Mouse (Mus musculus) MEL (cell line): ENCODE results near the gene Itgb2l.

Experiments
- CTCF ChIP-seq, 3 experiments: IDR thresholded peaks in 2 of 3; conservative IDR thresholded peaks in 1 of 3; 2 replicates each; pipeline ENCODE4 v1.5.1; 2011 to 2012; ENCODE audit warnings: low read length in 3 of 3, low read depth in 2 of 3, mild to moderate bottlenecking in 2 of 3, improper control_type of control experiment in 1 of 3, inconsistent platforms in 1 of 3, mixed read lengths in 1 of 3, moderate library complexity in 1 of 3; ENCODE audit not compliant: control insufficient read depth in 1 of 3, insufficient read depth in 1 of 3, poor library complexity in 1 of 3, severe bottlenecking in 1 of 3
- E2F4 ChIP-seq: IDR thresholded peaks from 2 replicates; pipeline ENCODE4 v1.6.1; 2011; ENCODE audit warnings: low read depth, low read length, improper control_type of control experiment, borderline replicate concordance
- ELF1 ChIP-seq: IDR thresholded peaks from 2 replicates; pipeline ENCODE4 v1.6.1; 2014; ENCODE audit warnings: low read depth, mild to moderate bottlenecking, inconsistent platforms, low read length, improper control_type of control experiment, moderate library complexity
- EP300 ChIP-seq, 2 experiments: IDR thresholded peaks; 2 replicates each; pipeline ENCODE4 v1.6.1; 2011; ENCODE audit warnings: improper control_type of control experiment in 2 of 2, low read length in 2 of 2, low read depth in 1 of 2, mild to moderate bottlenecking in 1 of 2
- GABPA ChIP-seq: IDR thresholded peaks from 2 replicates; pipeline ENCODE4 v1.6.1; 2012; ENCODE audit warnings: low read depth, mild to moderate bottlenecking, inconsistent platforms, low read length, improper control_type of control experiment, moderate library complexity
- HCFC1 ChIP-seq: IDR thresholded peaks from 2 replicates; pipeline ENCODE4 v1.6.1; 2012; ENCODE audit warnings: low read depth, mild to moderate bottlenecking, inconsistent platforms, low read length, improper control_type of control experiment, moderate library complexity
- JUND ChIP-seq: IDR thresholded peaks from 2 replicates; pipeline ENCODE4 v1.6.1; 2011; ENCODE audit warnings: low read depth, mild to moderate bottlenecking, improper control_type of control experiment, low read length
- MAX ChIP-seq: IDR thresholded peaks from 2 replicates; pipeline ENCODE4 v1.6.1; 2011; ENCODE audit warnings: low read length, improper control_type of control experiment
- NELFE ChIP-seq: IDR thresholded peaks from 2 replicates; pipeline ENCODE4 v1.6.1; 2011; ENCODE audit warnings: low read depth, low read length, improper control_type of control experiment
- NRF1 ChIP-seq: IDR thresholded peaks from 2 replicates; pipeline ENCODE4 v1.6.1; 2014; ENCODE audit warnings: low read depth, mild to moderate bottlenecking, inconsistent platforms, low read length, improper control_type of control experiment, moderate library complexity; ENCODE audit not compliant: poor library complexity, insufficient read depth, severe bottlenecking
- POLR2A ChIP-seq, 2 experiments: IDR thresholded peaks; 2 replicates each; pipeline ENCODE4 v1.6.1; 2011 to 2012; ENCODE audit warnings: low read length in 2 of 2, mild to moderate bottlenecking in 2 of 2, control low read depth in 1 of 2, improper control_type of control experiment in 1 of 2, low read depth in 1 of 2, moderate library complexity in 1 of 2; ENCODE audit not compliant: control insufficient read depth in 1 of 2, insufficient read depth in 1 of 2, poor library complexity in 1 of 2
- POLR2AphosphoS5 ChIP-seq: IDR thresholded peaks from 2 replicates; pipeline ENCODE4 v1.6.1; 2012; ENCODE audit warnings: low read depth, borderline replicate concordance, mild to moderate bottlenecking, inconsistent platforms, low read length, moderate library complexity, mixed read lengths
- TCF12 ChIP-seq: IDR thresholded peaks from 2 replicates; pipeline ENCODE4 v1.6.1; 2014; ENCODE audit warnings: low read depth, mild to moderate bottlenecking, inconsistent platforms, low read length, improper control_type of control experiment, moderate library complexity
- USF1 ChIP-seq: IDR thresholded peaks from 2 replicates; pipeline ENCODE4 v1.6.1; 2014; ENCODE audit warnings: low read depth, mild to moderate bottlenecking, inconsistent platforms, low read length, improper control_type of control experiment, moderate library complexity

- no peak for TF ChIP-seq MAX
- no peak for TF ChIP-seq JUND
- no peak for TF ChIP-seq ELF1
- no peak for TF ChIP-seq CTCF (IDR thresholded peaks at IDR 0.05 in 2 of 3, conservative IDR thresholded peaks at IDR 0.05 in 1 of 3; ENCODE audit: control insufficient read depth in 1 of 3, insufficient read depth in 1 of 3, low read depth in 2 of 3, low read length in 3 of 3, poor library complexity in 1 of 3, severe bottlenecking in 1 of 3)
- no peak for TF ChIP-seq E2F4
- no peak for TF ChIP-seq NRF1
- TF ChIP-seq HCFC1: no peak
- no peak for TF ChIP-seq POLR2AphosphoS5
- TF ChIP-seq NELFE: no peak
- no peak for TF ChIP-seq POLR2A (IDR thresholded peaks at IDR 0.05; ENCODE audit: control insufficient read depth in 1 of 2, insufficient read depth in 1 of 2, low read depth in 1 of 2, low read length in 2 of 2, poor library complexity in 1 of 2)
- no peak for TF ChIP-seq GABPA
- no peak for TF ChIP-seq EP300 (IDR thresholded peaks at IDR 0.05; ENCODE audit: low read depth in 1 of 2, low read length in 2 of 2)
- TF ChIP-seq TCF12: no peak
- TF ChIP-seq USF1: no peak
These were observed 24.6 kb upstream of the Itgb2l start for GRCm38 (mm10) chr16:96468011-96468410.
